Mouse (Mus musculus) thymus, postnatal 0 days (tissue): ENCODE measurements around the gene Mfsd4b4. TPM values are rescaled to one million over a fixed set of nuclear protein-coding genes. Genes with fewer than 3 reads are reported as not detected.
"Not testable (repeated sequence)": the region's sequence is repeated elsewhere in the genome, so short reads cannot be mapped to it uniquely, and the experiment has no call there.

Experiments
- DNase-seq: peaks from one replicate; pipeline ENCODE4 v3.0.0-alpha.2; 2015; ENCODE audit warnings: low spot score
- polyA plus RNA-seq: library from polyadenylated mRNA; unstranded; fragments of >200 nt; fragmentation: Nextera tagmentation; extraction: Ambion mirVana; gene quantifications from 2 replicates; pipeline ENCODE4 v1.2.1, GENCODE M21; 2015

Mfsd4b4 gene
- 5.3 and 5.9 TPM in 2 replicates for polyA plus RNA-seq

DNA sequence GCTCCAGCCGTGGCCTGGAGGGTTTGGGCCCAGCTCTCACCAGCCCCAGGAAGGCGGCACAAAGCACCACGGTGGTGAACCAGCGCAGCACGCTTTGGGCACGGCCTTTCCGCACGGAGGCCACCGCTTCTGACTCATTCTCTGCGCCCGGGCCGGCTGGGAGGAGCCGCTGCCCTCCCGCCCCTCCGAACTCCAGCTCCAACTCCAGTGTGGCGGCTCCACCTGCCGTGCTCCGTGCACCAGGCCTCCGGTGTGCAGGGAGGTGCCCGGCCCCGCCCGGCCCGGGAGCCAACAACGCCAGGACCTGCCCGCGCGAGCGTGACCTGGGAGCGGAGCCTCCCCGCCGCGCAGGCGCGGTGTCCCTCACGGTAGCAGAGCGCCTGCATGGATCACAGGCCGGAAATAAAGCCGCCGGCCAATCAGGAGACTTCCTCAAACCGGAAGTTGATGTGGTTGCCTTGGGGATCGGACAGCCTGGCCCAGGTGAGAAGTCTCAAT is at the start of gene Mfsd4b4:
Gene Mfsd4b4 (minus strand): TSS at position 365 of the 498 bp plus-strand sequence.
- peak; percentile 92 for DNase-seq

DNA sequence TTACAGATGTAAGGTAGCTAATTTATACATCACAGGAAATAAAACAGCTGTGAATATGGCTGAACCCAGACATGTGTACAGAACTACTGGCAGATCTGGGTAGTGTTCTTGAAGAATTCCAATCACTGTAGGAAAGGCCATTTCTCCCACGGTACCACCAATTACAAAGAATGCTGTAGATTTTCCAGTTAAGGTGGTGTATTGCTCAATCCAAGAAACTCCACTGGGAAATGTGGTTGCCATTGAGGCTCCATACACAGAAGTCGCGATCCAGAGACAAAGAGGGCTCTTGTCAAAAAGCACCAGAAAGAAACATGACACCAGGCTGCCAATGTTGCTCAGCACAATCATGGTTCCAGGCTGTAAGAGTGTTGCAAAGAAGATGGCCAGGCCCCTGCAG is 48.2 kb upstream of the Mfsd4b4 start:
- DNase-seq = not testable (repeated sequence)

DNA sequence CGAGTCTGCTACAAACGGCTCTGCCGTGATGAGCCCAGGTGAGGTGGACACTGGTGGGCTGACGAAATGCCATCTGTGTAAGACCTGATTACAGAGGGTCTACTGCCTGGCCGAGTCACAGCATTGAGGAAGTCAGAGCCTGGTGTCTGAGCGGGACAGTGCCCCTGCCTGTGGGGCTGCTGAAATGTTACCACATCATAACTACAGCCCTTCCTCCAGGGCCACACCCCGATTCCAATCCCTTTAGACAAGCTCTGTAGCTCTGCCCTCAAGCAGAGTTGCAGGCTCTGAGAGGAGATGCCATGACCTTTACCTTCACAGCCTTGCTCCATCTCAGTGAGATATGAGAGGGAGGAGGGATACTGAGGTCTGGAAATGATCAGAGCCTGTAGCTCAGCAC is 37.5 kb upstream of the Mfsd4b4 start:
- no peak for DNase-seq

DNA sequence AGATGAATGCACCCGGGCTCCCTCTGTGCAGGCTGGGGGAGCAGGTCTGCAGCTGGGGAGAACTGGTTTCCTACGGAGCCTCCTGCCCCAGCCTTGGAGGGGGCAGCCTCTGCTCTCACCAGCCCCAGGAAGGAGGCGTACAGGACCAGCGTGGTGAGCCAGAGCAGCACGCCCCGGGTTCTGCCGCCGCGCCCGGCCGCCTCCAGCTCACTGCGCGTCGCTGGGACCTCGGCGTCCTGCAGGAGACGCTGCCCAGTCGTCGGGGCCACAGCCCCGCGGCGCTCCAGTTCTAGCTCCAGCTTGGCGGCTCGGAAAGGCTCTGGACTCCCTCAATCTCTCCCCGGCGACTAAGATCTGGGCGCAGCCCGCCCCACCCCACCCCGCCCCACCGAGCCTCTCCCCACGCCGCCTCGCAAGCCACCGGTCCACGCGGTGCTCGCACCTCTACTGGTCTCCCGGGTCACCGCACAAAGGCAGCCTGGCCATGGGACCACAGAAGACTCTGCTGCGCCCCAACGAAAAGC is 27.6 kb upstream of the Mfsd4b4 start, which contains the start of gene Mfsd4b2:
Gene Mfsd4b2 (minus strand): TSS at position 308 of the 524 bp plus-strand sequence.
- DNase-seq = no peak

DNA sequence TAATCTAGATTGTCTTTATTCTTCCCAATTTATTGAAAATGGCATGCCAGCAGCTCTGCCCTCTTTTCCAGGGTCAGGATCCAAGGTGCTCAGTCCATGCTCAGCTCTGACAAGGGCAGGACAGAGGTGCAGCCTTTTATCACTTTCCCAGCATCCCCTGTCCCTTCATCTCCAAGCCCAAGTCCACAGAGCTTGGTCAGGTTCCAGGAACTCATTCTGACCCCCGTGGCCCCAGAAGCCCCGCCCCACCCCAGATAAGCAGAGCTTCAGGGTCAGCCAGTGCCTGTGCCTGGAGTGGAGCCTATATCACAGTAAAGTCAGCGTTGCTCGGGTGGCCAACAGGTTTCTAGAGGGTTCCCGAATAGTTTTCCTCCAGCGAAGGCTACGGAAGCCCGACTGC is 25.5 kb upstream of the Mfsd4b4 start:
- DNase-seq = not testable (repeated sequence)

DNA sequence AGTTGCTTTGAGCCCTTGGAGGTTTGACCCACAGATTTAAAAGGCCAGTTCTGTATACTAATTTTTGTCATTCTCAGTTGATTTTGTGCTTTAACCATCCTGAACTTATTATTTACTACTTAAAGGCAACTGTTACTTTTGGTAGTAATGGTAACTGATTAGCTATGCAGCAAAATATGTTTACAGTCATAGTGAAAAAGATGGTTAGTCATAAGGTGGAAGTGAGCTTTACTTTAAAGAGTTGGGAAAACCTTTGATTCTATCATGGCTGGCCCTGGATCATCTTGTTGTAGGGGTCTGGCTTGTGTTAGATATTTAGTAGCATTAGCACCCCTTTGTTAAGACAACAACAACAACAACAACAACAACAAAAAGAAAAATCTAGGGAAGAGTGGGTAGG is 13.6 kb upstream of the Mfsd4b4 start:
- DNase-seq = no peak

DNA sequence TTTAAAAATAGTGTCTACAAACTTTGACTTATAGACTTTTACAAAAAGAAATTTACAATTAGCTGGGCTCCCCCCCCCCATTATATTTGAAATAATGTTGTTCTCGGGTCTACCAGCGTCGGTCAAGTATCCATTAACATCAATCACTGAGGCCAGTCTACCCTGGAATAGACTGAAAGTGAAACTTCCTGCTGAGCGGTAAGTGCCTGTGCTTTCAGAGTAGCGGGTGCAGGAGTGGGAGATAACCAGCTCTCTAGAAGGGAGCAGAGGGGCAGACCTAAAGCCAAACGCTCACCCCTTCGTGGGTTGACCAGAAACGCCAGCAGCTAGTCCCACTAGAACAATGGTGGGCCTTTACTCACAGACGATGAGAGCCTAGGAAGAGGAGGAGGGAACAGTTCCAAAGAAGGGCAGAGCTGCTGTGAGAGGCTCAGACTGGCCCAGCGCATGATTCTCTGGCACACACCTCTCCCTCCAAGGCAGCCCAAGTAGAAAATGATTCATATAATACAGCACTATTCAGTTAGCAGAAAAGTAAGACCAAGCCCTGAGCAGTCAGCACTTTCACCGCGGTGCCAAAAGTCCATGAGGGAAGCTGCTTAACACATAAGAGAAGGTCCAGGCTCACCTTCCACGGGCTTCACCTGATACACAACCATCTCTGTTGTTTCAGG is 9.9 kb upstream of the Mfsd4b4 start:
- no peak for DNase-seq

DNA sequence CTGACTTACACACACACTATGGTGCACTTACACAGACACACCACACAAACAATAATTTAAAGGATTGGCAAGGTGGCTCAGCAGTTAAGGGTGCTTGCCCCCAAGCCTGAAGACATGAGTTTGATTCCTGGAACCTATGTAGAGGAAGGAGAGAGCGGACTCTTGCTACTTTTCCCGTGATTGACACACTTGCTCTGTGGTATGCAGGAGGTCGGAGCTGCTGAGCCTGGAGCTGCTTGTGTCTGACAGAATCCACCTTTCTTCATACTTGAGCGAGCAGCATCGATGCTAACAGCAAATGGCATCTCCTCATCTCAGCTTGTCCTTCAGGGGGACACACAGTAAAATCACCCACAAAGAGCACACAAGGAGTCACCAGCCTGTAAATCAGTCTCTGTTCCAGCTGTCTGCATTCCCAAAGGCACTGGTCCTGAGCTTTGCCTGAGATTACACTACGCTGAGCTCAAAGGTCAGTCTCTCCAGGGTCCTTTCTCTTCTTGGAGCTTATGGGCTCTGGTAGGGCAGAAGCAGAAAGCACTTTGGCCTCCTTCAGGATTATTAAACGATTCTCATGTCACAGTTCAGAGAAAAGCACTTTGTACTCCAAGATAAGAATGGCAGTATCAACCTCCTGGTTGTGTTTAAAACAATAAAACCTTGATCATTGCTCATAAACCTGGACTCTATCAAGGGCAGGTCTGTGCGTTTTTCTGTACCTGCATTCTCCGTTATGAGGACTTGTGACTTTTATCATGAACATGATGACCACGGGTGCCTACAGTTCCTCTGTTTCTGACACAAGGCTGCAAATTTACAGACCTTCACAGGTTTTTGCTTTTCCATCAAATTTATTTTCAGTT is 8.0 kb upstream of the Mfsd4b4 start:
- DNase-seq = no peak

DNA sequence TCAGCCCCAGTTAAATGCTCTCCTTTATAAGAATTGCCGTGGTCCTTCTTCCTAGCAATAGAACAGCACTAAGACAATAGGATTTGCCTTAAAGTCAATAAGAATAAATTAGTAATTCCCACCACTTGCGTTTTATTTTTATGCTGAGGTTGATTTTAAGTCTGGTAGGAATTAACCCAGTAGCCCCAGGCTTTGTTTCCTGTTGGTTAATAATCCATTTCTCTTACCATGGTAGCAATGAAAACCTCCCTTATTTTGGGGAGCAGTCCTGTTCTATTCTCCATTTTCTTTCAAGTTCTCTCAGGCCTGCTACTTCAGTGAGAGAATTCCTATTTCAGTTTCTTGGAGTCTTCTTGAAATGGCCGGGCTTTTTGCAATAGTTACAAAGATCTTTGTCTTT is 5.2 kb upstream of the Mfsd4b4 start:
- no peak for DNase-seq

DNA sequence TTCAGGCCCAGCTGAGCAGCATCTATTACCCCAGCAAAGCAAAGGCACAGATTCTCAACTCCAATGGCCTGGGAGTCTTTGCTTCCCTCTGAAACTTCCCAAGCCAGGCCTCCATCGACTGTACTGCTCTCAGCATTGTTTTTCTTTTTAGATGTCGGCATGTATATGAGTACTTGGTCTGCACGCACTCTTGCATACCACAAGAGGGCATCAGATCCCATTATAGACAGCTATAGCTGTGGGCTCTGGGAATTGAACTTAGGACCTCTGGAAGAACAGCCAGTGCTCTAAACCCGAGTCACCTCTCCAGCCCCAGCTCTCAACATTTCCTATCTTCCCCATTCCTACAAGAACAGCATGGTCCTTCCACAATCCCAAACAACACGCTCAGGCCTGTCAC is 2.5 kb downstream of the Mfsd4b4 start:
- peak; percentile 20 for DNase-seq

DNA sequence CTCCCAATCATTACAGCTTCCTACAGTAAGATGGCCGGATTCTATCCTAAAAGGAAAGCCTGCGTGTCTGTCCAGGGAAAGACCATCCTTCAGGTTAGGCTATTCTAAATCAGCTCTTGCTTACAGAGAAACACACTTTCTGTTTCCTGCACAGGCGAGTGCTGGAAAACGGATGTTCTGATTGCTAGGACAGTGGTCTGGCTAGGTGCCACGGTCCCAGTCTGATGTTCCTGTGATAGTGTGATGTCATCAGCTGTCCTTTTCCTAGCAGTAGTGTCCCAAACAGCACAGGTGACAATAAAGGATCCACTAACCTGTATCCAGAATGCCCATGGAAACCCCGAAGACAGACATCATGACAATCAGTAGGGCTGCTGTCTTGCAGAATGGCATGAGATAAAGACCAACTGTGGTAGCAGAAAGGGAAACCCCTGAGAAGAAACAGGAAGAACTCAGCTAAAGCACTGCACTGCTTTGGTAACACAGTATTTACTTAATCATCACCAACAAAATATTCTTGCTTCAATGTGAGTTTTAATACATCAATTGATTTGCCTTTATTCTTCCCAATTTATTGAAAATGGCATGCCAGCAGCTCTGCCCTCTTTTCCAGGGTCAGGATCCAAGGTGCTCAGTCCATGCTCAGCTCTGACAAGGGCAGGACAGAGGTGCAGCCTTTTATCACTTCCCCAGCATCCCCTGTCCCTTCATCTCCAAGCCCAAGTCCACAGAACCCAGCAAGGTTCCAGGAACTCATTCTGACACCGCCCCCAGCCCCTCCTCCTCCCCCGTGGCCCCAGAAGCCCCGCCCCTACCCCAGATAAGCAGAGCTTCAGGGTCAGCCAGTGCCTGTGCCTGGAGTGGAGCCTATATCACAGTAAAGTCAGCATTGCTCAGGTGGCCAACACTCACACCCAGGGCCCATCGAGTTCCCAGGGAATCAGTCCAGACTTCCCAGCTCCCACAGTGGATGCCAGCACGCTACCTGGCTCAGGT is 5.0 kb downstream of the Mfsd4b4 start:
- no peak for DNase-seq

DNA sequence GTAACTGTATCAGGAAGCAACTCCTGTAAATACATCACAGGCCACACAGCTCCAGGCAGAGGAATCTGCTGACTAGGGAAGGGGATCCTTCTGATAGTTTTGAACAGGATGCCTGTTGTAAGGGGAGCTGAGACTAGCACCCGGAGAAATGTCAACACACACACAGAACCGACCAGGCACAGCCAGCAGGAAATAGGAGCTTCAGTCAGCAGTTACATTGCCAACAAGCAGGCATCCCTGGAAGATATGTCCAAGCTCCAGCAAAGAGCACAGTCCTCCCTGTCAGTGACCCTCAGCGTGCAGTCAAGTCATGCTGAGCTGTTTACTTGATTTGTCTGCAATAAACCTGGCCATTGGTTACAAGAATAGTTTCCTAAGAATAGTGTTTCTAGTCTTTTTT is 10.4 kb downstream of the Mfsd4b4 start:
- DNase-seq = no peak

DNA sequence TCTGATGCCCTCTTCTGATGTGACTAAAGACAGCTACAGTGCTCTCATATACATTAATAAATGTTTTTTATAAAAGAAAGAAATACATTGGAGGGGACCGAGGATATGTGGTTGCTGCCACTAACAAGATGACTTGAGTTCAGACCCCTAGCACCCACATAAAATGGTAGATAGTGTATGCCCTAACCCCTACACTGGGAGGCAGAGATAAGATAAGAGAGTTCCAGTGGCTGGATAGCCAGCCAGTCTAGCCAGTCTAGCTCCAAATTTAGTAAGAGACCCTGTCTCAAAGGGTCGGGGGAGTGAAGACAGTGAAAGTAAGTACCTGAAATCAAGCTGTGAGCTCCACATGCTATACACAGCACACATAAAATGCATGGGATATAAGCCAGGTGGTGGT is 33.5 kb downstream of the Mfsd4b4 start:
- no peak for DNase-seq

DNA sequence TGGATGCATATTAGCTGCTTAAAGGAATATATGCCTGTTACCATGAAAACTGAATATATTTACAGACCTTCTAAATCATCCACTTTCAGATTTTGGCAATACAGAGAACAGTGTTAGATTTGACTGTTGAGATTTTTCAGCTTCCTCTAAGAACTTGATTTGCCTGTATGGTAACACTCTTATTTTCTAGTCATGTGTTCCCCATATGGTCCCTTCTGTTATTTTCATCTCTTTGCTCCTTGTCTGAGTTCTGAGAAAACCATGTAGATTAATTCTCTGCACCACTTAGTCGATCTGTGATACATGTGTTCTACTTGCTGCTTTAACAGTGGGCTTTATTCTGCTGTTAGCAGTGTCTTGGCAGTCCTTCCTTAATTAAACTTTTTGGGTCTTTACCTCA is 56.4 kb downstream of the Mfsd4b4 start:
- DNase-seq = no peak

Other genes with a start within 250 kb of the Mfsd4b4 start
- gene Rev3l, start 167.1 kb downstream of the Mfsd4b4 start, polyA plus RNA-seq = 12.4 and 13.2 TPM in 2 replicates
- 0.14 and 0.16 TPM in 2 replicates for gene Mfsd4b2, start 27.7 kb upstream of the Mfsd4b4 start, polyA plus RNA-seq
- 1.5 and 2.3 TPM in 2 replicates for gene Mfsd4b3, start 60.9 kb upstream of the Mfsd4b4 start, polyA plus RNA-seq
- 0.19 and 0.22 TPM in 2 replicates for gene Mfsd4b5, start 87.4 kb upstream of the Mfsd4b4 start, polyA plus RNA-seq
- 0.39 and 0.42 TPM in 2 replicates for gene Mfsd4b1, start 126.0 kb upstream of the Mfsd4b4 start, polyA plus RNA-seq
- gene Slc16a10, start 243.0 kb upstream of the Mfsd4b4 start, polyA plus RNA-seq = 26.5 and 31.2 TPM in 2 replicates